Mouse (Mus musculus) thymus, postnatal 25 days (tissue): ENCODE data around the gene Nrxn2.

Experiments used
- DNase-seq: peaks from one replicate; pipeline ENCODE4 v3.0.0; 2022

Gene Nrxn2

GRCm38 (mm10) chr19:6495714-6496113 lies 77.2 kb downstream of the Nrxn2 start:
- DNase-seq: no peak

DNA sequence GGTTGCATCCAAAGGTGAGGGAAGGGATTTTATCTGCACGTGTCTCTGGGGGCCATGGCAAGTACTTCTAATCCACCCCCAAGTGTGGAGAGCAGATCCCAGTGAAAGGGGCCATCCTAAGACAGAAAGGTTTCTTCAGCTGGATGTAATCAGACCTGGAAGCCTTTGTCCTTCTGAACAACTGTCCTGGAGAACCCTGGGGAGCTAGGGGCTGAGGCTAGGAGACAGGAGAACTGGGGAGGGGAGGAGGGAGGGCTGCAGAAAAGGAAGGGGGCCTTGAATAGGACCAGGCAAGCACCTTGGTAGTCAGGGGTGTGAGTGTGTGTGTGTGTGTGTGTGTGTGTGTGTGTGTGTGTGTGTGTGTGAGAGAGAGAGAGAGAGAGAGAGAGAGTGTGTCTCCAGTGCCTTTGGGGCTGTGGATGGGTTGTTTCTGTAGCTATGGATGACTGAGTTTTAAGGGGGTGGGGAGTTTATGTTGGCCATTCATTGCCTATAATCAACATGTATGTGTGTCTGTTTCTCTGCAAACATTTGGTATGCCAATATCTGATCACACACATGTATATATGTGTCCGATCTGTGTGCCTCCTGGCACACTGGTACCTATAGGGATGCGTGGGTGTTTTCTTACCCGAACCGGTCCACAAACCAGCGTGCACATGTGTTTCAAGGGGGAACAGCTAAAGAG lies 78.1 kb downstream of the Nrxn2 start:
- no peak for DNase-seq

DNA sequence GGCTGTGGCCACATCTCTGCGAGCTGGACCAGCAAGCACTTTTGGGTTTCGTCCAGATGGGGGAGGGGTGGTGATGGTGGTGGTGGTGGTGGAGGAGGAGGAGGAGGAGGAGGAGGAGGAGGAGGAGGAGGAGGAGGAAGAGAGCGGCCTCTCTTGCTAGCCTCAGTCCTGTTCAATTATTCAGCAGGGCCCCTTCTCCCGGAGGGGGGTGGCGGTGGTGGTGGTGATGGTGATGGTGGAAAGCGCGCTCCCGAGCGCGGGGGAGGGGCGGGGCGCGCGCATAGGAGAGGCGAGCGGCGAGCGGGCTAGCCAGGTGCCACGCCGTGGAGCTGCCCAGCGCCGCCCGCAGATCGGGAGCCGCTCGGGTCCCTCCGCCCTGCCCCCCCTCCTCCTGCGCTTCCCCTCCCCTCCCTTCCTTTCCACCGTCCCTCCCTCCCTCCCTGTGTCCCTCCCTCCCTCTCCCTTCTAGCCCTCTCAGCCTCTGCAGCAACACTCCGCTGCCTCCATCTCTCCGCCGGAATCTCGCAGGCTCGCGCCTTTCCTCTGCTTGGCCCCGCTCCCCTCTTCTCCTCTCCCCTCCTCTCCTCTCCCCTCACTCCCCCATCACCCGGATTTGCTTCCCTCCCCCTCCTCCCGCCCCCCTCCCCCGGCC lies 78.7 kb downstream of the Nrxn2 start:
- no peak for DNase-seq

DNA sequence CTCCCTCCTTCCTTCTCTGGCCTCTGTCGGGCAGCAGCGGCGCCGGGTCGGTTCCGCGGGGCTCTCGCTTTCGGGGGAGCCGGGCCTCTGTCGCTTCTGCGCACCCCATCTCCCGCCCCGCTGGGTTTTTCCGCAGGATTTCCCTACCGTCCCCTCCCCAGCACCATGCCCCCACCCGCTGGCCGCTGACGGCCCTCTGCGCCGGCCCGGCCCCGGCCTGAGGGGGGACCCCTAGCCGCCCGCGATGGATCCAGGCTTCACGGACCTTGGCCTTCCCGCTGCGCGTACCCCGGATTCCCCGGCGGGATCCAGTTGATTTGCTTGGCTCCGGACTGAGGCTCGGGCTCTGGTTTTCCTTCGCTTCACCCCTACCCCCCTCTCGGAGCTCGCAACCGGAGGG lies 79.3 kb downstream of the Nrxn2 start:
- DNase-seq: no peak

DNA sequence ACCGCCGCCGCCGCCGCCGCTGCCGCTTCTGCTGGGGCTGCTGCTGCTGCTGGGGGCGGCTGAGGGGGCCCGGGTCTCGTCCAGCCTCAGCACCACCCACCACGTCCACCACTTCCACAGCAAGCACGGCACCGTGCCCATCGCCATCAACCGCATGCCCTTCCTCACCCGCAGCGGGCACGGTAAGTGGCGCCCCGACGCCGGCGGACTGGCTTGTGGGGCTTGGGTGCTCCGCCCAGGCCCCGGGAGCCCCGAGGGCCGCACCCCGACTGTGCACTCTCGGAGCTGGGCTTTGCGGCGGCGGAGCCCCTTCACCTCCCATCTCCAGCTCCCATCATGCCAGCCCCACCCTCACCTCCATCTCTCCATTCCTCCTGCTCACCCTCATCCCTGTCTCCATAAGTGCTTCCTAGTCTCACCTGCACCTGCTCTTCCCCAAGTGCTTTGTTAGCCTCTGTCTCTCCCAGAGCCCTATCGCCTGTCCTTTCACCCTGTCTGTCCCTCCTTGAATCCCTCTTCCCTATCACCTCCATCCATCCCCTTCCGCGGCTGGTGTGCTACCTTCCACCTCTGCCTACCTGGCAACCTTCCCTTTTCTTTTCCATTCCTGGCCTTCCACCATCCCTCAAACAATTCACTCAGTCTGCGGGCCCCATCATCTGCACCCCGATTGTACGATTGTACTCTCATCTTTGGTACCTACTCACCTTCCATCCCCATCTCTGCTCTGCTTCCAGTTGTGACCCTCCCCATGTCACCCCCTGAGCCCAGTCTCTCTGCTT lies 80.0 kb downstream of the Nrxn2 start:
- DNase-seq: no peak

GRCm38 (mm10) chr19:6499860-6500635 lies 81.5 kb downstream of the Nrxn2 start:
- no peak for DNase-seq

DNA sequence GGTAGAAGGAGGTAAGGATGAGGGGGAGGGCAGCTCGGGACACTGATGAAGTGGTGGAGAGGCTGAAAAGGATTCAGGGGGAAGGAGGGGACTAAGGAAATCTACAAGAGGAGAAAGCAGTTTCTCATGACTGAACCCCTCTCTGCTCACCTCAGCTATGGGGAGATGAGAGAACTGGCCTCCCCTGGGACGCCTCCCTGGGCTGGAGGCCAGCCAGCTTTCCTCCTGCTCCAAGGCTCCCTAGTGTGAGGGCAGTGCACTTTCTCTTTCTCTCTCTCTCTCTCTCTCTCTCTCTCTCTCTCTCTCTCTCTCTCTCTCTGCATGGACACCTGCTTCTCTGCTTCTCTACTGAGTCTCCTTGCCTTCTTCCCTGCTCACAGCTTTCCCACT lies 82.1 kb downstream of the Nrxn2 start:
- no peak for DNase-seq

- peak; percentile 26 for DNase-seq
These were observed 83.6 kb downstream of the Nrxn2 start for GRCm38 (mm10) chr19:6502035-6502541.

- no peak for DNase-seq
These were observed 84.2 kb downstream of the Nrxn2 start for GRCm38 (mm10) chr19:6502543-6503319.

GRCm38 (mm10) chr19:6503926-6504655 lies 85.6 kb downstream of the Nrxn2 start:
- DNase-seq: no peak

DNA sequence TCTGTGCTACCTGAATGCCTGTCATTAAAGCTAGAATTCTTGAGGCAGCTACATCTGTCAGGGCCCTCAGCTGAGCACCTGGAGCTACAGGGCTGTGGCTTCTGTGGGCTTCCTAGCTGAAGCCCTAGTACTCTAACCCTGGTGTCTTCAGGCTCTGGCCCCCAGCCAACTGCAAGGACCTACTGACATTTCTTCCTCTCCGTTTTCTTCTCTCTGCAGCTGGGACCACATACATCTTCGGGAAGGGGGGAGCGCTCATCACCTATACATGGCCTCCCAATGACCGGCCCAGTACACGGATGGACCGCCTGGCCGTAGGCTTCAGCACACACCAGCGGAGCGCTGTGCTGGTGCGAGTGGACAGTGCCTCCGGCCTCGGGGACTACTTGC lies 86.1 kb downstream of the Nrxn2 start:
- no peak for DNase-seq

DNA sequence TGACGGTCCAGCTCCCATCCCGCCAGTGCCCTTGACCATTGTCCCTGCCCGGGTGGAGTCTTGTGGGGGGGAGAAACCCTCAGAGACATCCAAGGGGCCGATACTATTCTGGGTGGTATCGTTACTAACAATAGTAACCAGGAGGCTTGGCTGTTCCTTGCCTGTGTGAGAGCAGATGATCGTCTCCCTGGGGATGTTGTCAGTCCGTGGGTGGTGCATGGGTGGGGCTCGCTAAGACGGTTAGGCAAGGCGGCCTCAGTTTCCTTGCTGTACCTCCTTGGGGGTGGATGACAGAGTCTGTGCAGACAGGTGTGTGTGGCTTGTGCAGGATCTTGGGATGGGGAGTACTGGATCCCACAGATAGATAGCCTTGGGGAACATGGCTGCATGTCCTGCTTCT lies 88.9 kb downstream of the Nrxn2 start:
- DNase-seq: no peak

DNA sequence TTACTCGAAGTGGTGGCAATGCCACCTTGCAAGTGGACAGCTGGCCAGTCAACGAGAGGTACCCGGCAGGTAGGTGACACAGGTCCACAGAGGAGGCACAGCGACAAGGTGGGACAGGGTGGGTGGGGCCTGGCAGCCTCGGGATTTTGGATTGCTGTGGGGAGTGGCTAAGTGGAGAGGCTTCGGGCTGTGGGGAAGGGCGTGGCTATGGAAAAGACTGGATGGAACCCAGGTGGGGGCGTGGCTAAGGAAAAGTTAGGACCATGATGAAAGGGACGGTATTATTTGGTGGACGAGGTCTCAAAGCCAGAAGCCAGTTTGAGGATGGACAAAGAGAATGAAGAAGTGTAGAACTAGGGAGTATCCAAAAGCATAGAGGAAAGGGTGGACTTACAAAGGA lies 91.3 kb downstream of the Nrxn2 start:
- DNase-seq: no peak

- DNase-seq: no peak
These were observed 92.0 kb downstream of the Nrxn2 start for GRCm38 (mm10) chr19:6510546-6510945.

DNA sequence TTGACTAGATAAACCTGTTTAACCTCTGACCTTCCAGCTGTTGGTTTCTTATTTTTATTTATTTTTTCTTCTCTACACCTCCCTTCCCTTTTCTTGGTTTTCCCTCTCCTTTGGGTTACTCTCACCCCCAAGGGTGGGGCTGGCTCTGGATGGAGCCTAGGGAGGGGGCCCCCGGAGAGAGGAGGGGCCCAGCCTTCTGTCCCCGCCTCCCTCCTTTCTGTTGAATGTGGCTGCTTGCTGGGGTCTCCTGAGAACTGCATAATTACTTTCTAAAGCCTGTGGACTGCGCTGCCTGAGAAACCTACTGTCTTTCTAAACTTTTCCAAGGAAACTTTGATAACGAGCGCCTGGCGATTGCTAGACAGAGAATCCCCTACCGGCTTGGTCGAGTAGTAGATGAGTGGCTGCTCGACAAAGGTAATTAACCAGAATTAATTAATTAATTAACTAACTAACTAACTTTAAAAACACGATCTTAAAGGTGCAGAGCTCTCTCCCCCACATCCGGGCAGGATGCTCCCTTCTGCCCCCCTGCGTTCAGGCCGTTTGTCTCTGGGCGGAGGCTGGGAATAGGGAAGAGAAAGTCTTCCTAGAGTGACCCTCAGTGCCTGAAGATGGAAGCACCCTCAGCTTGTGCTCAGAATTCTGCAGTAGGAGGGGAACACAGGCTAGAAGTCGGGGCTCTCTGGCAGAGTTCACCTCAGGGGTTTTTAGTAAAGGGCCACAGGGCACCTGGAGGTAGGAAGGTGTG lies 95.0 kb downstream of the Nrxn2 start:
- no peak for DNase-seq

DNA sequence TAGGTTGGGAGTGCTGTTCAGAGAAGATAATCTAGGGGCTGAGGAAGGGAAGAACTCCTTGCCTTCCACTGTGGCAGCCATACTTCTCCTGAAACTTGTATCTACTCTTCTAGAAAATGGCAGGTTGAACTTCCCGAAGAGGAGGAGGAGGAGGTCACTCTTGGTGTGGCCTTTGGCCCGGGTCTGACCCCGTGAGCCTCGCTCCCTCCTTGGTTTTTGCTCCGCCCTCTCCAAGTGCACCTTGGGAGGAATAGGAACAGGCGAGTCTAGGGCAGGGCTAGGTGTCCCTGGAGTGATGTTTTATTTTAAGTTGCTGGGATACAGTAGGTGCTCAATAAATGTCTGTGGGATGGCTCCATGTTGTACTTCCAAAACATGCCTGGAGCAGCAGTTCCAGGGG lies 96.4 kb downstream of the Nrxn2 start:
- DNase-seq: no peak

- no peak for DNase-seq
These were observed 96.9 kb downstream of the Nrxn2 start for GRCm38 (mm10) chr19:6515448-6515847.

DNA sequence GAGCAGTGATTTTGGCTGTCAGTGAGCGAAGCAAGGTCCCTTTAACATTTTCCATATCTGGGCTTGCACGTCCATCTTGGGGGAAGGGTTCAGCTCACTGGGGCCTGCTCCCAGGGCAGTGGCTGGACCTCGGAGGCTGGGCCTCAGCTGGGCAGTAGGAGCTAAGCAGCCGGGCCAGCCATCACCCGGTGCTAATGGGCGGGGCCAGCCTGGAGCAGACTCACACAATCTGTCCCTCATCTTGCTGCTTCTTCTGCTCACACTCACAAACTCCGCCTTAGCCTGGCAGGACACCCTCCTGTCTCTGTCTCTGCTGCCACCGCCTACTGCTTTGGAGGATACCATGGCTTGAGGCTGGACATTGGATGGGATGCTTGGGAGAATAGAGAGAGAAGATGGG lies 97.6 kb downstream of the Nrxn2 start:
- DNase-seq: no peak

- DNase-seq: no peak
These were observed 100.1 kb downstream of the Nrxn2 start for GRCm38 (mm10) chr19:6518601-6519000.

DNA sequence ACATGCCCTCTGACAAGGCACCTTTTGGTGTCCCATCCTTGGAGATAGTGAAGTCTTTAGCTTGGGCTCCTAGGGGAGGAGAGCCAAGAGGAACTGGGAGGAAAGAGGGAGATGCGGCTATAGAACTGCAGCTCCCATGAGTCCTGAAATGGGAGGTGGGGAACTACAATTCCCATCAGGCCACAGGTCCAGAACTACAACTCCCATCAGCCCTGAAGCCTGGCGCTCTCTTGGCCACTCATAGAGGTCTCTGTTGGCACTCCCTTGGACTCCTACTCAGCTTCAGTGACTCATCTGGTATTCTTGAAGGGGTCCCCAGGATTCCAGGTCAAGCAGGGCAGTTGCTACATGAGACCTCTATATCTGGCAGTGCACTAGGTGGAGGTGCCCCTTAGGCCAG lies 101.0 kb downstream of the Nrxn2 start:
- no peak for DNase-seq

- no peak for DNase-seq
These were observed 103.1 kb downstream of the Nrxn2 start for GRCm38 (mm10) chr19:6521630-6522029.
